Mouse (Mus musculus) large intestine, adult 2 months (tissue): ENCODE results near the gene Osbpl7. TPM values are rescaled to one million over a fixed set of nuclear protein-coding genes. Genes with fewer than 3 reads are reported as not detected.

Source experiments
- DNase-seq: peaks from one replicate; pipeline ENCODE4 v3.0.0-alpha.2; 2012; ENCODE audit warnings: low read depth, low spot score
- WGBS: fragments of 180-500 bp; shearing (Covaris S2); methylation state at CpG from one replicate; pipeline ENCODE4 v1.1.7; 2018; 5-methylcytosine and 5-hydroxymethylcytosine counted together
- polyA plus RNA-seq: library from polyadenylated mRNA; depleted of rRNA; stranded (reverse); fragments of >200 nt; gene quantifications from 2 replicates; pipeline ENCODE4 v1.2.3, GENCODE M21; 2012

The Osbpl7 gene
- polyA plus RNA-seq, 1 experiment, result 42.6 TPM

GRCm38 (mm10) chr11:97074235-97074634 lies 23.8 kb downstream of the Osbpl7 start:
- WGBS, result 65% methylated on average over 8 of the region's 8 CpGs
- DNase-seq, result no peak

DNA sequence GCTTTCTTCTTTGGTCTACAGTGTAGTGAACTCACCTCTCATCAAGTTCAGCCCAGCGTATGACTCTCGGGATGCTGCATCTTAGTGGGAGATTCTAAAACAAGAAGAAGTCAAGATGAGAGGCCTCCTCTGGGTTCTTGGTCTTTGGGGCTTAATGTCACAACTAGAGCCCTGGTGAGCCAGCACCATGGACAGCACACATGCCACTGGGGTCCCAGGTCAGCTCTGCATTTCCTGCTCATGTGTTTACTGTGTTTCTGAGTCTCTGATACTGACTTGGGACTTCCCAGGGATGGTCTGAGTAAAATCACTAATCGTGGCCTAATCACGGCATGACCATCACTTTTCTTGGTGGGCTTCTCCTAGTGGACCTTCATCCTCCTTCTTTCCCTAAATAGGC lies 28.3 kb downstream of the Osbpl7 start:
- no peak for DNase-seq

GRCm38 (mm10) chr11:97080291-97080690 lies 29.9 kb downstream of the Osbpl7 start:
- 48% methylated on average over 9 of the region's 9 CpGs for WGBS
- DNase-seq, result no peak

More for the DNA sequence above, 28.3 kb downstream of the Osbpl7 start:
- 37% methylated on average over 4 of the region's 4 CpGs for WGBS

GRCm38 (mm10) chr11:97082977-97083376 lies 32.5 kb downstream of the Osbpl7 start:
- 30% methylated on average over 11 of the region's 11 CpGs for WGBS
- DNase-seq, result no peak

DNA sequence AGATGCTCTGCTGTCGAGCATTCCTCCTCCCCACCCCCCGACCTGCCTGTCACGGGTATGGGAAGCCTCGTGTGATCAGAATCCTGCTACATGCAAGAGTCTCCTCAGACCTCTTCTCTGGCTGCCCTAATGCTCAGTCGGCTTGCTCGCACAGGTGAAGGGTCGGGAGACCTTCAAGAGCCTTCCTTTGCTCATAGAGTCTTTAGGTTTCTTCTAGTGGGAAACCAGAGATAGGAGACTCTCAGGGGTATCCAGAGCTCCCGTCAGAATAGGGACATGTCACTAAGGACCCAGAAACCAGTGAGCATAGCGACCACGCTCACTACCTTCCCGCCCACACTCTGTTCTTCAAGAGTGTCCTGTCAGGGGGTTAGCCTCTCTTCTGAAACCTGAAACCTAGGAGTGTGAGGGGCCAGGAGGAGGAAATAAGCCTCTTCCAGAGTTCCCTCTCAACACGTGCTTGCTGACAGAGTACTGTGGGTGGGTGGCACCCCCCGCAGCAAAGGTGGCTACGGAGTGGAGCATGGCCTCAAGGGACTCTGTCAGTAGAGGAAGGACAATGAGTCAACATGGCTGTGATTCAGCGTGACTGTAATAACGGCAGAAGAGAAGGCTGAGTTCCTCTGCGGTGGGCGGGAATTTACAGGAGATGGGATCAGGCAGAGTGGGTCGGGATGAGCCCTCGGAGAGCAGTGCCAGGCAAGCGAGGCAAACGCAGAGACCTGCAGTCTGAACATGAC lies 33.1 kb downstream of the Osbpl7 start:
- 28% methylated on average over 22 of the region's 22 CpGs for WGBS
- no peak for DNase-seq

DNA sequence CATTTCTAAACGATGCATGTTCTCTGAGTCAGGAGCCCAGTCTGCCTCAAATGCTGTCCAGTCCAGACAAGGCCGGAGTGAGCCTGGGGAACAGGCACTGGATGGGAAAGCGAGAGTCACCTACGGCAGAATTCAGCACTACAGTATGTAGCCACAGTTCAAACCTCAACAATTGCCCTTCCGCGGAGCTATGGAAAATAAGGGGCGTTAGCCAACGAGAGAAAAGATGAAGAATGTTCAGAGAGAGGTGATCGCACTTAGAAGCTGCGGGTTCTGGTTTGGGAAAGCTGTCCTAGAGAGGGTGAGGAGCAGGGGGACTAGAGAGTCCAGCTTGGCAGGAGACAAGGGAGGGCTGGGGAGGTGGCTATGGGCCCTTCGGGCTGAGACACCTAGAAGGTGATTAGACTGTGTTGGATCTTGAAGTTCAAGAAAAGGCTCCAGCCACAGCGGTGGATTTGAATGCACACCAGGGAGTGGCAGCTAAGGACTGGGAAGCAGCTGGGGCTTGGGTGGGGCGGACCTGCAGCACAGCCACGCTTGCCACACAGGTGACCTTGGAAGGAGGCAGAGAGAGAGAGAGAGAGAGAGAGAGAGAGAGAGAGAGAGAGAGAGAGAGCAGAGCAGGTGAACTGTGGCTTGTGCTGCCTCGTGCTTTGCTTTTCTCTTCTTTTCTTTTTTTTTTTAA lies 34.5 kb downstream of the Osbpl7 start:
- WGBS, result 66% methylated on average over 15 of the region's 15 CpGs

GRCm38 (mm10) chr11:97086365-97086764 lies 35.9 kb downstream of the Osbpl7 start:
- 66% methylated on average over 6 of the region's 6 CpGs for WGBS
- no peak for DNase-seq

More for the DNA sequence above, 34.5 kb downstream of the Osbpl7 start:
- no peak for DNase-seq

DNA sequence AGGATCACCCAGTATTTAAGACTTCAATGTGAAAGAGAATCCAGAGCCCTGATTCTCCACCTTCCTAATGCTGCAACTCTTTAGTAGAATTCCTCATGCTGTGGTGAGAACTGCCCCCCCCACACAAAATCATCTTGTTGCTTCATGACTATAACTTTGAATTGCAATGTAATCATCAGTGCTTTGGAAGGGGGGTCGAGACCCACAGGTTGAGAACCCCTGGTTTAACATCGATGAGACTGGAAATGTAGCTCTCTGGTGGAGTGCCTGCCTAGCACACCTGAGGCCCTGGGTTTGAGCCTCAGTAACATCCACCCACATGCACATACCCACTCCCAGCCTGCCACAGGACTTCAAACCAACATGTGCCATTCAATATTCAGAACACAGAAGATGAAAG lies 44.2 kb downstream of the Osbpl7 start:
- DNase-seq, result no peak
- 53% methylated on average over 2 of the region's 2 CpGs for WGBS

- WGBS, result 16% methylated on average over 18 of the region's 18 CpGs
- DNase-seq, result no peak
These were observed 48.4 kb downstream of the Osbpl7 start for GRCm38 (mm10) chr11:97098791-97099190.

DNA sequence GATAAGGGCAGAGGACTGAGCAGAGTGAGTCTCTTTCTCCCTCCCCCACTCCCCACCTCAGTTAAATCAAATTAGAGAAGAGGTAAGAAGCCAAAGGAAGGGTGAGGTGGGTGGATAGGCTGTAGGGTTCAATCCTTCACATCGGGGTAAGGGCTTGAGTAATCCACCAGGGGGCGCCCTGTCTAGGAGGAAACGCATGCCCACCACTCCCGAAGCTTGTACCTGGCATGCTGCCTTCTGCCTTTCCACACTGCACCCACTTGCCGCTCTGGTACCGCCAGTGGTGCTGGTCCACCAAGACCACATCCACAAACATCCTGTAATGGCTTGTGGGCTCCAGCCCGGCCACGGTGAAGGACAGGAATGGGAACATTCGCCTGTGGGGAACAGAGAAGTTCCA lies 51.3 kb downstream of the Osbpl7 start:
- WGBS, result 16% methylated on average over 9 of the region's 9 CpGs
- DNase-seq, result no peak

DNA sequence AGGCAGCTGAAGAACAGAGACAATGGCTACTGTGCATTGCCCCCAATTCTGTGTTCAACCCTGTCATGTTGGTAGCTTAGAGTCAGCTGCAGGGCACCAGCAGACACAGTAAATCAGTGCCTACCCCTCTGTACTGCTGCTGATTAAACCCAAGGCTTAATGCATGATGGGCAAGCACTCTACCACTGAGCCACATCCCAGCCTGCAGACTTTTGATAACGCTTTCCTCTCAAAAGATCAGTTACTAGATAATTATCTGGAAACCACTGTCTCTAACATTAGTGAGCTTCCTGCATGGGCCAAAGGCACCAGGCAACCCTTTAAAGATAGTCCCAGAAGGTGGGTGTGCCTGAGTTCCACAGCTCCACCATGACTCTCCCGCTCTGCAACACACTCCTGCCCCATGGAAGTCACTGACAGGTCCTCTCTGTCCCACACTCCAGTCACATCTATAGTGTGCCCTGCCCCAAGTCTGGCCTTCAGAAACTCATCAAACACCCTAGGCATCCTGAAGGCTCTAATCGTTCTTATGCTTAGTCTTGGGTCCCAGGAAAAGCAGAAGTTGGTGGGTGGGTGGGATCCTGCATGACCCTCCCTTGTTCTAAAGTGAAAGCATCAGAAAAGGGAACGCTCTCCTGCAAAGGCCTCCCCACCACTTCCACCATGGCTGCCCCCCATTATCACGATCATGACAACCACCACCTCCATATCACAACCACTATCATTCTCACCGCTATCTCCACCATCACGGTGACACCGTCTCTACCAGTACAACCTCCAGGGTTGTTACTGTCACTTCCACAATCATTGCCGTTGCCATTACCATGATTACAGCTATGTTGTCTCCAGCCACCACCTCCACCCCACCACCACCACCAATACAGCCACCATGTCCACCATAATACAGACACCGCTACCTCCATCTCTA lies 53.0 kb downstream of the Osbpl7 start:
- DNase-seq, result no peak
- 91% methylated on average over 10 of the region's 10 CpGs for WGBS

DNA sequence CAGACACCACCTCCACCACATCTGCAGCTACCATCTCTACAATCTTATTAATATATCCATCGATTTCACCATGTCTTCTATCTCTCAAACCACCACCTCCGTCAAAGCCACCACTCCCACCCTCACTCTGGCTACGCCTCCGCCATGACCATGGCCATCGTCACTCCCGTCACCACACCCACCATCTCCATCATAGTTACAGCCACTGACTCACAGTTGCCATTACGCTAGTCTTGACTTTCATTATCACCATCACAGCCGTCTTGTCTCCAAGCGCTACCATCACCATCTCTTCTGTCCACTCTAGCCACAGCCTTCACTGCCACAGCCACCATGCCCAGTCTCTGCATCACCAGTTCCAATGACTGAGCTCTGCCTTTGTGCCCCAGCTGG lies 53.7 kb downstream of the Osbpl7 start:
- 88% methylated on average over 9 of the region's 9 CpGs for WGBS
- DNase-seq, result no peak

DNA sequence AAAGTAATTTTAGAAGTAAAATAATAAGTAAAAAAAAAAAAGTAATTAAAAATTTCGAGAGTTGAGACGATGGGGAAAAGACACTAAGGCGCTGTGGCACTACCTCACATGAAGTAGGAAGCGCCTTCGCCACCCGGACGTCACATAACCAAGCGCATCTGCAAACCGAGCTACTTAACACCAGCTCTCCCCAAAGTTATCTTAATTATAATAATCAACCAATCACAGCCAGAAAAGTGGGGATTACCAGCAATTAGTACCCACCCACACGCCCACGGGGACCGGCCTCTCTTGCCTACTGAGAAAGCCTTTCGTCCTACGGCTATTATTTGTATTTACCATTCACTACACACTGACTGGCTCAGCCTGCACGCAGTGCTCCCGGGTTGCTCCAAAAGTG lies 58.5 kb downstream of the Osbpl7 start:
- no peak for DNase-seq
- WGBS, result 76% methylated on average over 16 of the region's 16 CpGs

DNA sequence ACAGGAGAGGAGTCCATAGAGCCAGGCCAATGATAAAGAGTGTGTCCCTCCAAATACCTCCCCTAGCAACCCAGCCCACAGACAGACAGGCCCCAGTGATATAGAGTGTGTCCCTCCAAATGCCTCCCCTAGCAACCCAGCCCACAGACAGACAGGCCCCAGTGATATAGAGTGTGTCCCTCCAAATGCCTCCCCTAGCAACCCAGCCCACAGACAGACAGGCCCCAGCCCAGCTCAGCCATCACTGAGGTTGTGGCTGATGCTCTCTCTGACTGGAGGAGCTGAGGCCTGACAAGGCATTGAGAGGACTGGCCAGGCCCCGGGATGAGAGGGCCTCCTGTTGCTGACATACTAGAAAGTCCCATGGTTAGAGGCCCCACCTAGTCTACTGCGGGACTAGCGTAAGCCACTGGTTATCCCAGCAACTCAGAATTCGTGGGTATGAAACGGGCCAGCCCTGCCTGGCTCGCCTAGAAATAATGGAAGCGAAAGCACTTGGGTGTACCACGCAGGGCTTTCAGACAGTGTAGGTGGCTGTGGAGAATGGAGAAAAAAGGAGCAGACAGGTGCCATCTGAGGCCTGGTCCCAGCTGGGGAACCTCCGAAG lies 62.2 kb downstream of the Osbpl7 start:
- 82% methylated on average over 9 of the region's 9 CpGs for WGBS
- no peak for DNase-seq

DNA sequence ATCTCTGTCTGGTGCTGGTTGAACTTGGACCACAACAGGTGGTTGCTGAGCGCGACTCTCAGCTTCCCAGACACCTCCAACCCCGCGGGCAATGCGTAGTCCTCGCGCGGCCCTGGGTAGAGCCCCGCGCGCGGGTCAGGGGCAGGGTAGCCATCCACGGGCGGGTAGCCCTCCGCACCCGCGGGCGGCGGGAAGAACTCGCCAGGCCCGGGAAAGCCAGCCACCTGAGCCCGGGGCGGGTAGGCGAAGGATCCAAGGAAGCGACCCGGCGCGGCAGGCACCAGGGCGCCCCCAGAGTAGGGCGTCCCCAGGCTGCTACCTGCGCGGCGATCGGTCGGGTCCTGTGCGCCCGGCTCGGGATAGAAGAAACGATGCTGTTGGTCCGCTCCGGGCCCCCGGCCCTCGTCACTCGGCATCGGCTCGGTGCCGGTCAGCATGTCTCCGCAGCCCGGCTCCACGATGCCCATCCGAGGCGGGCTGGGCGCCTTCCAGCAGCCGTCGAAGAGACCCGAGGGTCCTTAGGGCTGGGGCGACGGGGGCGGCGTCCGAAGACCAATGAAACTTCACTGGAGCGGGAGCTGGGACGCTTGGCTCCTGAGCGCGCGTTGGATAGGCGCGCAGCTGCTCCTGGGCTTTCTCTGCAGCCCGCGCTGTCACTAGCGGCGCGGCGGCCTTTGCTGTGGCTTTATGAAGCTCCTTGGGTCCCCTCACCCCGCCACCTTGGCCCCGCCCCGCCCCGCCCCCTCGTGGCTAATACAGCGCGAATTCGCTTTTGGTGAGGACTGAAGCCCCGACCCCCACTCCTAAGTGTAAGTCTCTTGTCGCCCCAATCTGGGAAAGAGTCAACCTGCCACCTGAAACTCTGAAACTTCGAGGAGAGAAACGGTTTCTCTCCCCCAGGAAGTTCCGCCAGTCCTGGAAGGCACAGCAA lies 64.5 kb downstream of the Osbpl7 start, which contains the start of gene Tbx21:
Tbx21 (minus strand) TSS at position 661 of the 931 bp plus-strand sequence.
- under 1% methylated on average over 87 of the region's 87 CpGs for WGBS
- DNase-seq, result no peak

GRCm38 (mm10) chr11:97115797-97116196 lies 65.4 kb downstream of the Osbpl7 start:
- no peak for DNase-seq
- WGBS, result 10% methylated on average over 11 of the region's 11 CpGs
